Mouse (Mus musculus) ES-Bruce4 (cell line): ENCODE measurements around the gene Wdr49.

Source experiments
- CTCF ChIP-seq: IDR thresholded peaks from one replicate; pipeline ENCODE4 v1.8.1; 2011; ENCODE audit warnings: low read depth, low read length
- POLR2A ChIP-seq: IDR thresholded peaks from one replicate; pipeline ENCODE4 v1.8.1; 2011; ENCODE audit warnings: low read length; ENCODE audit not compliant: insufficient read depth

DNA sequence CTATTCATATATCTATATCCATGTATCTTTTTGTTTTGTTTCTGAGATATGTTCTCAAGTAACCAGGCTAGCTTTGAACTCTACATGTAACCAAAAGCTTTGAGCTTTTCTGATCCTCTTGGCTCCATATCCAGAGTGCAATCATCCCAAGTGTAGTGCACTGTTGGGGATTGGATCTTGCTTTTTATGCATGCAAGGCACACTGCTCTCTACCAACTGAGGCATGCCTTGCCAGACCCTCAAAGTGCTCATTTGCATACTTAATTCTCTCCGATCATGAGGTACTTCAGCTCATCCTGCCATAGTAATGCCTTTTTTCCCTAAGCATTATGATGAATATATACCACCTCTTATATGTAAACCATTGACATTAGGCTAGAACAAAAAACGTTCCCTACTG, 39.4 kb upstream of the Wdr49 start:
- TF ChIP-seq CTCF = no peak
- TF ChIP-seq POLR2A = no peak
